Mouse (Mus musculus) CH12.LX (cell line): Measurements from ENCODE around the gene Ppp1r1c. TPM values are rescaled to one million over a fixed set of nuclear protein-coding genes. Genes with fewer than 3 reads are reported as not detected.

Source experiments
- DNase-seq: peaks from one replicate; pipeline ENCODE4 v3.0.0-alpha.2; 2013; ENCODE audit errors: extremely low read depth
- H3K27ac ChIP-seq: 2 replicates; pipeline ENCODE4 v1.5.1; 2012; ENCODE audit warnings: low read depth, mild to moderate bottlenecking, control low read depth, moderate library complexity; ENCODE audit not compliant: insufficient read depth
- H3K27me3 ChIP-seq: replicated peaks from 2 replicates; pipeline ENCODE3; 2012; ENCODE audit warnings: inconsistent platforms
- H3K36me3 ChIP-seq, 2 experiments: replicated peaks in 1 of 2; 2 replicates each; pipeline versions ENCODE3 to v1.6.1; 2012; ENCODE audit warnings: inconsistent platforms in 1 of 2, low read length in 1 of 2, mild to moderate bottlenecking in 1 of 2, mixed read lengths in 1 of 2, moderate library complexity in 1 of 2; ENCODE audit not compliant: control insufficient read depth in 1 of 2, insufficient read depth in 1 of 2
- H3K4me1 ChIP-seq, 2 experiments: 2 replicates each; pipeline ENCODE4 v1.6.1; 2012; ENCODE audit warnings: inconsistent platforms in 1 of 2, moderate library complexity in 1 of 2; ENCODE audit not compliant: insufficient read depth in 2 of 2, control insufficient read depth in 1 of 2
- H3K4me2 ChIP-seq: 2 replicates; pipeline ENCODE4 v1.6.1; 2012; ENCODE audit warnings: low read depth, mild to moderate bottlenecking, control low read depth; ENCODE audit not compliant: poor library complexity, insufficient read depth, severe bottlenecking
- H3K4me3 ChIP-seq, 3 experiments: fragments of 150-350 bp in 1 of 3; sonication (generic) in 1 of 3; replicated peaks in 1 of 3; 2 replicates each; pipeline versions ENCODE3 to v1.5.1; 2011 to 2012; ENCODE audit warnings: low read depth in 2 of 3, low read length in 2 of 3, mild to moderate bottlenecking in 2 of 3, moderate library complexity in 2 of 3, control low read depth in 1 of 3, improper control_type of control experiment in 1 of 3, inconsistent platforms in 1 of 3, mixed read lengths in 1 of 3; ENCODE audit not compliant: poor library complexity in 1 of 3
- H3K79me2 ChIP-seq: replicated peaks from 2 replicates; pipeline ENCODE4 v1.6.1; 2012; ENCODE audit warnings: mild to moderate bottlenecking, moderate library complexity; ENCODE audit not compliant: control insufficient read depth, poor library complexity, insufficient read depth, severe bottlenecking; ENCODE audit errors: extremely low read depth
- H3K9ac ChIP-seq: 2 replicates; pipeline ENCODE4 v1.6.1; 2012; ENCODE audit warnings: low read depth, mild to moderate bottlenecking, control low read depth, moderate library complexity; ENCODE audit not compliant: insufficient read depth
- H3K9me3 ChIP-seq: replicated peaks from 2 replicates; pipeline ENCODE3; 2012; ENCODE audit warnings: low read length, inconsistent platforms, mixed read lengths
- CHD1 ChIP-seq: IDR thresholded peaks from 2 replicates; pipeline ENCODE4 v1.6.1; 2012; ENCODE audit warnings: low read depth, low read length, improper control_type of control experiment, inconsistent platforms
- CTCF ChIP-seq, 2 experiments: IDR thresholded peaks in 1 of 2; conservative IDR thresholded peaks in 1 of 2; 2 replicates each; pipeline ENCODE4 v1.5.1; 2011 to 2012; ENCODE audit warnings: low read depth in 2 of 2, low read length in 2 of 2, improper control_type of control experiment in 1 of 2, inconsistent platforms in 1 of 2, mild to moderate bottlenecking in 1 of 2, moderate library complexity in 1 of 2
- ELF1 ChIP-seq: IDR thresholded peaks from 2 replicates; pipeline ENCODE4 v1.6.1; 2014; ENCODE audit warnings: low read depth, mild to moderate bottlenecking, inconsistent platforms, low read length, improper control_type of control experiment
- HCFC1 ChIP-seq: IDR thresholded peaks from 2 replicates; pipeline ENCODE4 v1.6.1; 2012; ENCODE audit warnings: low read depth, mild to moderate bottlenecking, inconsistent platforms, low read length, improper control_type of control experiment
- IRF4 ChIP-seq: IDR thresholded peaks from 2 replicates; pipeline ENCODE4 v1.6.1; 2014; ENCODE audit warnings: low read depth, mild to moderate bottlenecking, inconsistent platforms, low read length, improper control_type of control experiment
- JUN ChIP-seq: IDR thresholded peaks from 2 replicates; pipeline ENCODE4 v1.6.1; 2011; ENCODE audit warnings: low read depth, mild to moderate bottlenecking, low read length, improper control_type of control experiment, moderate library complexity; ENCODE audit not compliant: insufficient read depth
- JUND ChIP-seq: conservative IDR thresholded peaks from 2 replicates; pipeline ENCODE4 v1.6.1; 2011; ENCODE audit warnings: low read depth, low read length, improper control_type of control experiment
- KAT2A ChIP-seq: IDR thresholded peaks from 2 replicates; pipeline ENCODE4 v1.6.1; 2012; ENCODE audit warnings: low read length, improper control_type of control experiment, inconsistent platforms; ENCODE audit not compliant: insufficient replicate concordance
- MAFK ChIP-seq: IDR thresholded peaks from 2 replicates; pipeline ENCODE4 v1.6.1; 2011; ENCODE audit warnings: low read length, improper control_type of control experiment; ENCODE audit not compliant: insufficient replicate concordance
- MAX ChIP-seq: IDR thresholded peaks from 2 replicates; pipeline ENCODE4 v1.6.1; 2011; ENCODE audit warnings: low read length, improper control_type of control experiment
- MAZ ChIP-seq: IDR thresholded peaks from 2 replicates; pipeline ENCODE4 v1.6.1; 2012; ENCODE audit warnings: low read depth, mild to moderate bottlenecking, inconsistent platforms, low read length, improper control_type of control experiment, moderate library complexity
- NRF1 ChIP-seq: IDR thresholded peaks from 2 replicates; pipeline ENCODE4 v1.6.1; 2014; ENCODE audit warnings: low read depth, mild to moderate bottlenecking, inconsistent platforms, low read length, improper control_type of control experiment, moderate library complexity
- POLR2AphosphoS2 ChIP-seq: IDR thresholded peaks from 2 replicates; pipeline ENCODE4 v1.6.1; 2011; ENCODE audit warnings: low read depth, low read length, improper control_type of control experiment
- RAD21 ChIP-seq: IDR thresholded peaks from 2 replicates; pipeline ENCODE4 v1.6.1; 2011; ENCODE audit warnings: low read depth, mild to moderate bottlenecking, low read length, improper control_type of control experiment, moderate library complexity
- ZMIZ1 ChIP-seq: IDR thresholded peaks from 2 replicates; pipeline ENCODE4 v1.6.1; 2012; ENCODE audit warnings: low read depth, mild to moderate bottlenecking, inconsistent platforms, low read length, improper control_type of control experiment
- dilution Hi-C: fragments of 300-500 bp; cut with MboI; formaldehyde crosslinking; loops from 2 replicates; pipeline ENCODE4 v1.14.3; 2020; ENCODE audit warnings: low sequenced_read_pairs; ENCODE audit not compliant: extremely low pct_unique_long_range_greater_than_20kb, extremely low pct_ligation_motif_present
- in situ Hi-C: fragments of 300-500 bp; cut with MboI; formaldehyde crosslinking; loops from 3 replicates; pipeline ENCODE4 v1.14.3; 2019; ENCODE audit warnings: low sequenced_read_pairs, low pct_ligation_motif_present, low pct_unique_long_range_greater_than_20kb, mixed read lengths
- polyA plus RNA-seq: library from polyadenylated mRNA; unstranded; fragments of >175 nt; gene quantifications from 2 replicates; pipeline ENCODE4 v1.2.1, GENCODE M21; 2012; ENCODE audit warnings: low read depth; ENCODE audit not compliant: insufficient read length
- total RNA-seq, 2 experiments: library from RNA; depleted of rRNA; stranded (reverse); fragments of 300-350 nt in 1 of 2; fragments of >200 nt in 1 of 2; gene quantifications; 2 replicates each; pipeline ENCODE4 v1.2.3; 2012 to 2014

The Ppp1r1c gene
- total and polyA plus RNA-seq, 3 experiments, result not detected

- Histone ChIP-seq H3K27ac (no peak overlapping the region), H3K79me2 (no peaks in the 10 kb centered on the region), H3K36me3 (no peaks in the 10 kb centered on the region), H3K27me3 (no peaks in the 10 kb centered on the region), H3K9me3 (peaks cover 2% of the 10 kb centered on the region), H3K4me1 (peaks cover 0 to 21% of the 10 kb centered on the region in 2 experiments; a peak in 1 of 4 replicates), H3K4me2 (no peak overlapping the region), H3K4me3 (no peak overlapping the region), H3K9ac (no peak overlapping the region)
- DNase-seq, result no peak
- TF ChIP-seq MAFK (peak; percentile 65; the same call in 1 of the 2 replicates), POLR2AphosphoS2 (no peak)
- in situ Hi-C loops (no loop called here), dilution Hi-C loops (no loop called here)
These were observed 36.6 kb downstream of the Ppp1r1c start for GRCm38 (mm10) chr2:79744164-79744563.

- dilution Hi-C loops, result no loop called here
- H3K36me3 ChIP-seq, result no peaks in the 10 kb centered on the region
- H3K4me3 ChIP-seq, result no peak overlapping the region
- H3K4me2 ChIP-seq, result no peak overlapping the region
- no peak for DNase-seq
- in situ Hi-C loops, result loop anchor here (25.0 kb wide), 2 partner anchors 389 to 814 kb away; no protein-coding TSS in a partner anchor
- no peaks in the 10 kb centered on the region for H3K4me1 ChIP-seq
- no peaks in the 10 kb centered on the region for H3K9me3 ChIP-seq
- H3K27ac ChIP-seq, result no peak overlapping the region
- TF ChIP-seq MAZ, result no peak
- no peak for TF ChIP-seq MAFK
- TF ChIP-seq RAD21, result no peak
- TF ChIP-seq CTCF (conservative IDR thresholded peaks at IDR 0.05 in 1 of 2, IDR thresholded peaks at IDR 0.05 in 1 of 2; ENCODE audit: low read depth in 2 of 2, low read length in 2 of 2), result no peak
- TF ChIP-seq JUND, result no peak
- TF ChIP-seq ZMIZ1, result no peak
- TF ChIP-seq IRF4, result no peak
- TF ChIP-seq JUN, result no peak
- TF ChIP-seq NRF1, result no peak
- no peak for TF ChIP-seq MAX
- no peak overlapping the region for H3K9ac ChIP-seq
- no peaks in the 10 kb centered on the region for H3K27me3 ChIP-seq
- H3K79me2 ChIP-seq, result no peaks in the 10 kb centered on the region
These were observed 44.1 kb downstream of the Ppp1r1c start for GRCm38 (mm10) chr2:79751685-79752084.

- Histone ChIP-seq H3K27ac (no peak overlapping the region), H3K9me3 (no peaks in the 10 kb centered on the region), H3K36me3 (no peaks in the 10 kb centered on the region), H3K79me2 (no peaks in the 10 kb centered on the region), H3K27me3 (no peaks in the 10 kb centered on the region)
- in situ Hi-C loops, result loop anchor here (25.0 kb wide), 2 partner anchors 398 to 823 kb away; no protein-coding TSS in a partner anchor
- TF ChIP-seq MAX (no peak), ELF1 (no peak), ZMIZ1 (no peak), JUND (no peak), HCFC1 (no peak), CHD1 (no peak), KAT2A (no peak), MAFK (no peak)
- TF ChIP-seq, all 38 proteins: peak for 0
- H3K4me1 ChIP-seq, result peaks cover 0 to 5% of the 10 kb centered on the region in 2 experiments; a peak in 1 of 4 replicates
- no peak overlapping the region for H3K4me3 ChIP-seq
- no peak overlapping the region for H3K9ac ChIP-seq
- dilution Hi-C loops, result no loop called here
- DNase-seq, result no peak
- no peak overlapping the region for H3K4me2 ChIP-seq
These were observed 52.4 kb downstream of the Ppp1r1c start for GRCm38 (mm10) chr2:79760018-79760417.
